Mouse (Mus musculus): Measurements from ENCODE around the gene Ifit2.
"Not testable (repeated sequence)": the region's sequence is repeated elsewhere in the genome, so short reads cannot be mapped to it uniquely, and the experiment has no call there.

The Ifit2 gene

DNA sequence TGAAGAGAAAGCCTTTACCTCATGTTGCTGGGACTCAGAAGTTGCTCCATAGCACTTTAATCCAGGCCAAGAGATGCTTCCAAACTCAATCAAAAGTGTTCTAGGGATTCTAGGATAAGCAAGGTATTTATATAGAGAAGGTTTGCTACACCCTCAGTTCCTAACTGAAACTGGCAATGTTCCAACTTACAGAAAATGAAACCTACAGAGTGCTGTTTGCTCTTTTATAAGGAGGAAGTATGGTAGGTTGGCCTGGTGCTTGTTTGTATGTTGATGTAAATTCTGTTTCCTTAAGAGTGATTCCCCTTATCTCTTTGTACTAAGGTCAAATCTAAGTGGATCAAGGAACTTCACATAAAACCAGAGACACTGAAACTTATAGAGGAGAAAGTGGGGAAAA, 48.8 kb downstream of the Ifit2 start:
- not testable (repeated sequence) for DNase-seq

DNA sequence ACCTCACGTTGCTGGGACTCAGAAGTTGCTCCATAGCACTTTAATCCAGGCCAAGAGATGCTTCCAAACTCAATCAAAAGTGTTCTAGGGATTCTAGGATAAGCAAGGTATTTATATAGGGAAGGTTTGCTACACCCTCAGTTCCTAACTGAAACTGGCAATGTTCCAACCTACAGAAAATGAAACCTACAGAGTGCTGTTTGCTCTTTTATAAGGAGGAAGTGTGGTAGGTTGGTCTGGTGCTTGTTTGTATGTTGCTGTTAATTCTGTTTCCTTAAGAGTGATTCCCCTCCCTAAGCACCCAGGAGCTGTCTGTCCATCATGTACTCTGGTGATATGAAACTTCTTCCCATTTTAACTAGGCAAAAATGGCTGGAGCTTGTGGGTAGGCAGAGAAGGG, 51.4 kb downstream of the Ifit2 start, which contains the start of gene Ifit1bl1:
Ifit1bl1 (minus strand) TSS at position 69 of the 400 bp plus-strand sequence.
- DNase-seq, result not testable (repeated sequence)

GRCm38 (mm10) chr19:34605472-34605871, 55.0 kb downstream of the Ifit2 start:
- no peak for DNase-seq

- peak; percentile 60 to 74 for DNase-seq
These were observed 57.0 kb downstream of the Ifit2 start, which contains the start of gene Ifit3b for GRCm38 (mm10) chr19:34607237-34608051. Ifit3b (plus strand) TSS chr19:34607970.

GRCm38 (mm10) chr19:34610118-34610517, 59.6 kb downstream of the Ifit2 start:
- not testable (repeated sequence) for DNase-seq

- DNase-seq, result not testable (repeated sequence)
These were observed 61.9 kb downstream of the Ifit2 start for GRCm38 (mm10) chr19:34612243-34613001.

DNA sequence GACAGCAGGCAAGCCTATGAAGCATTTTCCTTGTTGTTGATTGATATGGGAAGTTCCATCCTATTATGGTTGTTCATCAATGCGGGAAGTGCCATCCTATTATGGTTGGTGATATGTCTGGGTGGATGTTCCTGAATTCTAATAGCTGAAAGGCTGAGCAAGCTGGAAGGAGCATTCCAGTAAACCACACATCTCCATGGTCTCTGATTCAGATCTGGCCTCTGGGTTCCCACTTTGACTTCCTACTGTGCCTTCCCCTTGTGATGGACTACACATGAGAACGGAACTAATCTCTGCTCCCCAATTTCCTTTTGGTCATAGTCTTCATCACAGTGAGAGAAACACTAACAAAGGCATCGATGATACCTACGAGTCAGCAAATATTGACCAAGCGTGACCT, 70.4 kb downstream of the Ifit2 start:
- DNase-seq, result no peak

- DNase-seq, result no peak
These were observed 73.3 kb downstream of the Ifit2 start for GRCm38 (mm10) chr19:34623781-34624180.

- DNase-seq, result no peak
These were observed 74.2 kb downstream of the Ifit2 start for GRCm38 (mm10) chr19:34624663-34625062.
